Mouse (Mus musculus): ENCODE data around the gene Sdhb. TPM values are rescaled to one million over a fixed set of nuclear protein-coding genes. Genes with fewer than 3 reads are reported as not detected.

Sdhb gene
- polyA plus RNA-seq (2014; fragmentation: Illumina TruSeq; extraction: RNeasy Lipid Tissue Mini Kit (QIAGEN cat#74804); ENCODE audit: low read depth, low replicate concordance): 1,459 TPM

GRCm38 (mm10) chr4:140960781-140961466 lies at the start of gene Sdhb:
Sdhb (plus strand) TSS chr4:140961203.

GRCm38 (mm10) chr4:140986711-140987395 lies 25.9 kb downstream of the Sdhb start, which contains the start of gene Atp13a2:
Atp13a2 (plus strand) TSS chr4:140986873.

GRCm38 (mm10) chr4:141010118-141010517 lies 49.1 kb downstream of the Sdhb start, which contains the start of gene Mfap2:
Mfap2 (plus strand) TSS chr4:141010418.

Other genes with a start within 250 kb of the Sdhb start
- not detected for gene Padi6, start 218.6 kb upstream of the Sdhb start, polyA plus RNA-seq (2014; fragmentation: Illumina TruSeq; extraction: RNeasy Lipid Tissue Mini Kit (QIAGEN cat#74804); ENCODE audit: low read depth, low replicate concordance)
- 0.45 TPM for gene Padi4, start 187.0 kb upstream of the Sdhb start, polyA plus RNA-seq (2014; fragmentation: Illumina TruSeq; extraction: RNeasy Lipid Tissue Mini Kit (QIAGEN cat#74804); ENCODE audit: low read depth, low replicate concordance)
- 0.13 TPM for gene Padi3, start 150.6 kb upstream of the Sdhb start, polyA plus RNA-seq (2014; fragmentation: Illumina TruSeq; extraction: RNeasy Lipid Tissue Mini Kit (QIAGEN cat#74804); ENCODE audit: low read depth, low replicate concordance)
- not detected for gene Padi1, start 115.4 kb upstream of the Sdhb start, polyA plus RNA-seq (2014; fragmentation: Illumina TruSeq; extraction: RNeasy Lipid Tissue Mini Kit (QIAGEN cat#74804); ENCODE audit: low read depth, low replicate concordance)
- gene Padi2, start 54.9 kb upstream of the Sdhb start, polyA plus RNA-seq (2014; fragmentation: Illumina TruSeq; extraction: RNeasy Lipid Tissue Mini Kit (QIAGEN cat#74804); ENCODE audit: low read depth, low replicate concordance): 0.47 TPM
- gene Atp13a2, start 25.7 kb downstream of the Sdhb start, polyA plus RNA-seq (2014; fragmentation: Illumina TruSeq; extraction: RNeasy Lipid Tissue Mini Kit (QIAGEN cat#74804); ENCODE audit: low read depth, low replicate concordance): 16.0 TPM
- 5.9 TPM for gene Mfap2, start 49.2 kb downstream of the Sdhb start, polyA plus RNA-seq (2014; fragmentation: Illumina TruSeq; extraction: RNeasy Lipid Tissue Mini Kit (QIAGEN cat#74804); ENCODE audit: low read depth, low replicate concordance)
- gene Crocc, start 99.3 kb downstream of the Sdhb start, polyA plus RNA-seq (2014; fragmentation: Illumina TruSeq; extraction: RNeasy Lipid Tissue Mini Kit (QIAGEN cat#74804); ENCODE audit: low read depth, low replicate concordance): 5.8 TPM
- gene Necap2, start 117.2 kb downstream of the Sdhb start, polyA plus RNA-seq (2014; fragmentation: Illumina TruSeq; extraction: RNeasy Lipid Tissue Mini Kit (QIAGEN cat#74804); ENCODE audit: low read depth, low replicate concordance): 20.2 TPM
- gene Spata21, start 127.1 kb downstream of the Sdhb start, polyA plus RNA-seq (2014; fragmentation: Illumina TruSeq; extraction: RNeasy Lipid Tissue Mini Kit (QIAGEN cat#74804); ENCODE audit: low read depth, low replicate concordance): not detected
- gene Szrd1, start 178.6 kb downstream of the Sdhb start, polyA plus RNA-seq (2014; fragmentation: Illumina TruSeq; extraction: RNeasy Lipid Tissue Mini Kit (QIAGEN cat#74804); ENCODE audit: low read depth, low replicate concordance): 55.2 TPM
- gene Fbxo42, start 186.7 kb downstream of the Sdhb start, polyA plus RNA-seq (2014; fragmentation: Illumina TruSeq; extraction: RNeasy Lipid Tissue Mini Kit (QIAGEN cat#74804); ENCODE audit: low read depth, low replicate concordance): 7.9 TPM

Measured in heart, adult 10 weeks (tissue).